Comparison of ENCODE assay signal across 8 mouse cellular contexts in genomic region chr5:65415653-65416458, GRCm38 (mm10). TPM values are rescaled to one million over a fixed set of nuclear protein-coding genes. Genes with fewer than 3 reads are reported as not detected.
DNase-seq lines count a peak whose midpoint lies in the region; ATAC-seq and TF ChIP-seq lines count a peak whose summit lies in the region.

No protein-coding gene starts in this region.

- no peak for TF ChIP-seq EP300 in lung, postnatal 0 days (IDR thresholded peaks at IDR 0.05)

- TF ChIP-seq POLR2A in thymus, adult 2 months (IDR thresholded peaks at IDR 0.05; ENCODE audit: control insufficient read depth, extremely low read depth, insufficient read depth, low read length, poor library complexity), result no peak

- peak; percentile 48 for ATAC-seq in lung, postnatal 0 days
- ATAC-seq in embryonic facial prominence, embryonic 14.5 days (ENCODE audit: low read depth), result peak; percentile 88
- ATAC-seq in hindbrain, embryonic 13.5 days (ENCODE audit: low FRiP score), result no peak
- peak; percentile 30; the same call in 1 of the 2 replicates for ATAC-seq in midbrain, embryonic 12.5 days (ENCODE audit: low FRiP score, low read depth)

- no peak overlapping the region for H3K4me3 ChIP-seq in lung, postnatal 0 days (ENCODE audit: low read depth, low read length)
- H3K4me3 ChIP-seq in embryonic facial prominence, embryonic 14.5 days (ENCODE audit: low read depth, low read length), result no peak overlapping the region
- no peak overlapping the region for H3K4me3 ChIP-seq in hindbrain, embryonic 13.5 days
- H3K4me3 ChIP-seq in midbrain, embryonic 12.5 days, result no peak overlapping the region
- no peak overlapping the region for H3K4me3 ChIP-seq in thymus, adult 2 months (ENCODE audit: control insufficient read depth, insufficient read depth, low read length)

- H3K9me3 ChIP-seq in lung, postnatal 0 days (ENCODE audit: low read length), result no peaks in the 10 kb centered on the region
- H3K9me3 ChIP-seq in embryonic facial prominence, embryonic 14.5 days (ENCODE audit: control insufficient read depth, low read length), result no peaks in the 10 kb centered on the region
- no peaks in the 10 kb centered on the region for H3K9me3 ChIP-seq in hindbrain, embryonic 13.5 days
- no peaks in the 10 kb centered on the region for H3K9me3 ChIP-seq in midbrain, embryonic 12.5 days

- no peak overlapping the region for H3K4me2 ChIP-seq in lung, postnatal 0 days (replicated peaks; ENCODE audit: low read depth, low read length)
- peak overlapping the region; percentile 29 for H3K4me2 ChIP-seq in embryonic facial prominence, embryonic 14.5 days (ENCODE audit: low read depth, low read length)
- no peak overlapping the region for H3K4me2 ChIP-seq in hindbrain, embryonic 13.5 days
- H3K4me2 ChIP-seq in midbrain, embryonic 12.5 days (replicated peaks), result 0 out of 2 replicates have a peak overlapping the region, but pooled peaks have one; percentile 21

- H3K27me3 ChIP-seq in lung, postnatal 0 days (replicated peaks; ENCODE audit: insufficient read depth, low read length), result no peaks in the 10 kb centered on the region
- no peaks in the 10 kb centered on the region for H3K27me3 ChIP-seq in embryonic facial prominence, embryonic 14.5 days (replicated peaks; ENCODE audit: control insufficient read depth, insufficient read depth, low read length)
- no peaks in the 10 kb centered on the region for H3K27me3 ChIP-seq in hindbrain, embryonic 13.5 days
- no peaks in the 10 kb centered on the region for H3K27me3 ChIP-seq in midbrain, embryonic 12.5 days
- H3K27me3 ChIP-seq in thymus, adult 2 months (ENCODE audit: control insufficient read depth, insufficient read depth, low read length), result no peaks in the 10 kb centered on the region

- no peak overlapping the region for H3K9ac ChIP-seq in lung, postnatal 0 days (replicated peaks; ENCODE audit: low read depth)
- H3K9ac ChIP-seq in embryonic facial prominence, embryonic 14.5 days (ENCODE audit: low read depth, low read length), result peak overlapping the region; percentile 61
- peak overlapping the region; percentile 43 for H3K9ac ChIP-seq in hindbrain, embryonic 13.5 days
- H3K9ac ChIP-seq in midbrain, embryonic 12.5 days (replicated peaks), result peak overlapping the region; percentile 46

- 30% methylated on average over 26 of the region's 26 CpGs for WGBS in lung, postnatal 0 days
- WGBS in embryonic facial prominence, embryonic 14.5 days, result 17% methylated on average over 26 of the region's 26 CpGs
- 24% methylated on average over 26 of the region's 26 CpGs for WGBS in hindbrain, embryonic 13.5 days
- 20% methylated on average over 22 of the region's 26 CpGs for WGBS in midbrain, embryonic 12.5 days
- 86% methylated on average over 26 of the region's 26 CpGs for WGBS in thymus, adult 2 months

- H3K36me3 ChIP-seq in lung, postnatal 0 days (ENCODE audit: insufficient read depth, low read length), result peaks cover 18% of the 10 kb centered on the region; the same call in 1 of the 2 replicates
- peaks cover 81% of the 10 kb centered on the region for H3K36me3 ChIP-seq in embryonic facial prominence, embryonic 14.5 days (ENCODE audit: control insufficient read depth, insufficient read depth, low read length)
- H3K36me3 ChIP-seq in hindbrain, embryonic 13.5 days, result peaks cover 72% of the 10 kb centered on the region
- peaks cover 45% of the 10 kb centered on the region for H3K36me3 ChIP-seq in midbrain, embryonic 12.5 days
- peaks cover 8% of the 10 kb centered on the region; the same call in 1 of the 2 replicates for H3K36me3 ChIP-seq in thymus, adult 2 months (ENCODE audit: control insufficient read depth, insufficient read depth, low read length)

- H3K27ac ChIP-seq in lung, postnatal 0 days (ENCODE audit: low read length), result 0 out of 2 replicates have a peak overlapping the region, but pooled peaks have one; percentile 43
- H3K27ac ChIP-seq in embryonic facial prominence, embryonic 14.5 days (replicated peaks; ENCODE audit: low read depth, low read length), result peak overlapping the region; percentile 90
- H3K27ac ChIP-seq in hindbrain, embryonic 13.5 days, result 0 out of 2 replicates have a peak overlapping the region, but pooled peaks have one; percentile 27
- H3K27ac ChIP-seq in midbrain, embryonic 12.5 days (replicated peaks), result peak overlapping the region; percentile 54
- no peak overlapping the region for H3K27ac ChIP-seq in thymus, adult 2 months (ENCODE audit: control insufficient read depth, insufficient read depth, low read length)

- intact Hi-C loops in left cerebral cortex, postnatal 25 days (cut with DNase I), result no loop called here

- no peaks in the 10 kb centered on the region for H3K4me1 ChIP-seq in lung, postnatal 0 days (ENCODE audit: insufficient read depth, low read depth, low read length)
- H3K4me1 ChIP-seq in embryonic facial prominence, embryonic 14.5 days (ENCODE audit: control insufficient read depth, insufficient read depth, low read length), result peaks cover 7% of the 10 kb centered on the region
- H3K4me1 ChIP-seq in hindbrain, embryonic 13.5 days (replicated peaks), result peaks cover 6% of the 10 kb centered on the region; the same call in 1 of the 2 replicates
- peaks cover 8% of the 10 kb centered on the region for H3K4me1 ChIP-seq in midbrain, embryonic 12.5 days
- no peaks in the 10 kb centered on the region for H3K4me1 ChIP-seq in thymus, adult 2 months (replicated peaks; ENCODE audit: control insufficient read depth, insufficient read depth, low read length)

- DNase-seq in lung, postnatal 0 days (ENCODE audit: low spot score), result peak; percentile 44
- DNase-seq in lung, postnatal 14 days, result no peak
- peak; percentile 86 for DNase-seq in embryonic facial prominence, embryonic 14.5 days (ENCODE audit: low spot score)
- no peak for DNase-seq in left cerebral cortex, postnatal 25 days (ENCODE audit: low spot score in 2 of 2)
- DNase-seq in thymus, adult 2 months, result no peak
- no peak for DNase-seq in right cerebral cortex, postnatal 25 days

- TF ChIP-seq CTCF in lung, postnatal 0 days (IDR thresholded peaks at IDR 0.05), result peak; percentile 38
- TF ChIP-seq CTCF in thymus, adult 2 months (IDR thresholded peaks at IDR 0.05; ENCODE audit: borderline replicate concordance, control insufficient read depth, extremely low read depth, insufficient read depth, low read length, poor library complexity), result no peak

RNA-seq across cellular contexts. Expression of gene Ugdh, which starts 19.9 kb away (rescaled TPM):
- 71.9 and 77.3 TPM in 2 replicates for polyA plus RNA-seq in lung, postnatal 0 days (2015; fragmentation: Nextera tagmentation; extraction: Ambion mirVana)
- 119 and 125 TPM in 2 replicates for polyA plus RNA-seq in embryonic facial prominence, embryonic 14.5 days (2014; fragmentation: Nextera tagmentation; extraction: Ambion mirVana)
- polyA plus RNA-seq in hindbrain, embryonic 13.5 days (2015; fragmentation: Nextera tagmentation; extraction: Ambion mirVana), result 48.3 and 51.1 TPM in 2 replicates
- 67.7 and 69.3 TPM in 2 replicates for polyA plus RNA-seq in midbrain, embryonic 12.5 days (2016; fragmentation: Nextera tagmentation; extraction: Ambion mirVana)
- total RNA-seq in left cerebral cortex, postnatal 25 days (2021), result 10 to 100 TPM; 23.9 to 29.7 TPM
- polyA plus RNA-seq in thymus, adult 2 months (2012; rRNA removed), result 10.1 and 10.7 TPM in 2 replicates

RNA-seq across cellular contexts. Expression of gene Lias, which starts 24.6 kb away (rescaled TPM):
- polyA plus RNA-seq in lung, postnatal 0 days (2015; fragmentation: Nextera tagmentation; extraction: Ambion mirVana), result 38.6 and 42.8 TPM in 2 replicates
- polyA plus RNA-seq in embryonic facial prominence, embryonic 14.5 days (2014; fragmentation: Nextera tagmentation; extraction: Ambion mirVana), result 60.8 and 61.2 TPM in 2 replicates
- 60.9 and 61.6 TPM in 2 replicates for polyA plus RNA-seq in hindbrain, embryonic 13.5 days (2015; fragmentation: Nextera tagmentation; extraction: Ambion mirVana)
- polyA plus RNA-seq in midbrain, embryonic 12.5 days (2016; fragmentation: Nextera tagmentation; extraction: Ambion mirVana), result 61.1 and 64.1 TPM in 2 replicates
- total RNA-seq in left cerebral cortex, postnatal 25 days (2021), result 10 to 100 TPM; 33.3 to 33.4 TPM
- polyA plus RNA-seq in thymus, adult 2 months (2012; rRNA removed), result 14.7 and 17.3 TPM in 2 replicates

RNA-seq across cellular contexts. Expression of gene Rpl9, which starts 24.6 kb away (rescaled TPM):
- 798 and 851 TPM in 2 replicates for polyA plus RNA-seq in lung, postnatal 0 days (2015; fragmentation: Nextera tagmentation; extraction: Ambion mirVana)
- polyA plus RNA-seq in embryonic facial prominence, embryonic 14.5 days (2014; fragmentation: Nextera tagmentation; extraction: Ambion mirVana), result 1,224 and 1,226 TPM in 2 replicates
- 660 and 683 TPM in 2 replicates for polyA plus RNA-seq in hindbrain, embryonic 13.5 days (2015; fragmentation: Nextera tagmentation; extraction: Ambion mirVana)
- 717 and 736 TPM in 2 replicates for polyA plus RNA-seq in midbrain, embryonic 12.5 days (2016; fragmentation: Nextera tagmentation; extraction: Ambion mirVana)
- total RNA-seq in left cerebral cortex, postnatal 25 days (2021), result 100 to 1,000 TPM; 655 to 668 TPM
- polyA plus RNA-seq in thymus, adult 2 months (2012; rRNA removed), result 342 and 364 TPM in 2 replicates

Comparison
In these comparisons a context has a peak if more than half of its experiments do, and no peak if none do; other contexts are left out.
1. DNase-seq: peak in lung, postnatal 0 days (single experiment) and embryonic facial prominence, embryonic 14.5 days (single experiment); none in lung, postnatal 14 days (single experiment), left cerebral cortex, postnatal 25 days (0 of 2), thymus, adult 2 months (single experiment) and right cerebral cortex, postnatal 25 days (single experiment).
2. H3K4me2 ChIP-seq: peak in embryonic facial prominence, embryonic 14.5 days (single experiment) and midbrain, embryonic 12.5 days (single experiment); none in lung, postnatal 0 days (single experiment) and hindbrain, embryonic 13.5 days (single experiment).